Mouse (Mus musculus) midbrain, embryonic 16.5 days (tissue): ENCODE data around the gene D8Ertd738e. TPM values are rescaled to one million over a fixed set of nuclear protein-coding genes. Genes with fewer than 3 reads are reported as not detected.
A peak's percentile ranks its signal among the peaks of the same experiment; 100 is the strongest.

ENCODE experiments used
- ATAC-seq: fragments of 200-750 bp; cut with Nextera tagmentation; 2 replicates; pipeline ENCODE4 v1.8.0; 2017; ENCODE audit warnings: moderate TSS enrichment
- H3K27ac ChIP-seq: fragments of 300-500 bp; sonication (generic); 2 replicates; pipeline ENCODE4 v1.5.1; 2014; ENCODE audit warnings: mild to moderate bottlenecking, low read length, mixed read lengths
- H3K27me3 ChIP-seq: fragments of 300-500 bp; sonication (generic); 2 replicates; pipeline ENCODE4 v1.6.1; 2014; ENCODE audit warnings: low read depth, low read length, mixed read lengths; ENCODE audit not compliant: control insufficient read depth, insufficient read depth
- H3K36me3 ChIP-seq: fragments of 300-500 bp; sonication (generic); 2 replicates; pipeline ENCODE4 v1.6.1; 2014; ENCODE audit warnings: mild to moderate bottlenecking, low read length, moderate library complexity, mixed read lengths; ENCODE audit not compliant: control insufficient read depth, insufficient read depth
- H3K4me1 ChIP-seq: fragments of 300-500 bp; sonication (generic); 2 replicates; pipeline ENCODE4 v1.6.1; 2014; ENCODE audit warnings: mild to moderate bottlenecking, low read length, mixed read lengths; ENCODE audit not compliant: control insufficient read depth, insufficient read depth
- H3K4me2 ChIP-seq: fragments of 300-500 bp; sonication (generic); 2 replicates; pipeline ENCODE4 v1.6.1; 2014; ENCODE audit warnings: mild to moderate bottlenecking, low read length, mixed read lengths
- H3K4me3 ChIP-seq: fragments of 300-500 bp; sonication (generic); 2 replicates; pipeline ENCODE4 v1.5.1; 2014; ENCODE audit warnings: low read depth, mild to moderate bottlenecking, low read length, moderate library complexity, mixed read lengths
- H3K9ac ChIP-seq: fragments of 300-500 bp; sonication (generic); 2 replicates; pipeline ENCODE4 v1.6.1; 2014; ENCODE audit warnings: low read depth, low read length, mixed read lengths
- H3K9me3 ChIP-seq: fragments of 300-500 bp; sonication (generic); replicated peaks from 2 replicates; pipeline ENCODE4 v1.6.1; 2014; ENCODE audit warnings: mild to moderate bottlenecking, low read length, mixed read lengths; ENCODE audit not compliant: control insufficient read depth, poor library complexity, severe bottlenecking
- WGBS: fragments of 180-500 bp; shearing (Covaris S2); extraction: QIAGEN DNeasy Blood & Tissue Kit; methylation state at CpG from one replicate; pipeline ENCODE4 v1.1.7; 2014; 5-methylcytosine and 5-hydroxymethylcytosine counted together
- polyA plus RNA-seq: library from polyadenylated mRNA; unstranded; fragments of >200 nt; fragmentation: Nextera tagmentation; extraction: Ambion mirVana; gene quantifications from 2 replicates; pipeline ENCODE4 v1.2.1, GENCODE M21; 2015

D8Ertd738e gene
- polyA plus RNA-seq, 1 experiment from 2014 or later = 244 TPM

- H3K36me3 ChIP-seq = peaks cover 61% of the 10 kb centered on the region
- H3K4me3 ChIP-seq = no peak overlapping the region
- no peaks in the 10 kb centered on the region for H3K9me3 ChIP-seq
- H3K4me2 ChIP-seq = no peak overlapping the region
- WGBS = 77% methylated on average over 7 of the region's 7 CpGs
- no peaks in the 10 kb centered on the region for H3K27me3 ChIP-seq
- no peak overlapping the region for H3K27ac ChIP-seq
- H3K9ac ChIP-seq = no peak overlapping the region
- no peak for ATAC-seq
- H3K4me1 ChIP-seq = no peaks in the 10 kb centered on the region
These were observed 29.4 kb downstream of the D8Ertd738e start for GRCm38 (mm10) chr8:84220105-84220504.

GRCm38 (mm10) chr8:84218143-84218542 lies 31.4 kb downstream of the D8Ertd738e start:
- H3K27ac ChIP-seq = no peak overlapping the region
- H3K36me3 ChIP-seq = peaks cover 58% of the 10 kb centered on the region
- H3K9me3 ChIP-seq = no peaks in the 10 kb centered on the region
- no peaks in the 10 kb centered on the region for H3K4me1 ChIP-seq
- H3K9ac ChIP-seq = no peak overlapping the region
- H3K27me3 ChIP-seq = no peaks in the 10 kb centered on the region
- no peak overlapping the region for H3K4me2 ChIP-seq
- ATAC-seq = no peak
- no peak overlapping the region for H3K4me3 ChIP-seq
- WGBS = 95% methylated on average over 5 of the region's 5 CpGs

GRCm38 (mm10) chr8:84217206-84217605 lies 32.3 kb downstream of the D8Ertd738e start:
- H3K4me3 ChIP-seq = no peak overlapping the region
- H3K9me3 ChIP-seq = no peaks in the 10 kb centered on the region
- H3K36me3 ChIP-seq = peaks cover 57% of the 10 kb centered on the region

GRCm38 (mm10) chr8:84213277-84213676 lies 36.2 kb downstream of the D8Ertd738e start:
- peaks cover 46% of the 10 kb centered on the region for H3K36me3 ChIP-seq
- WGBS = 95% methylated on average over 4 of the region's 4 CpGs

More at GRCm38 (mm10) chr8:84217206-84217605, 32.3 kb downstream of the D8Ertd738e start:
- Histone ChIP-seq H3K4me2 (no peak overlapping the region), H3K9ac (no peak overlapping the region), H3K27me3 (no peaks in the 10 kb centered on the region), H3K4me1 (no peaks in the 10 kb centered on the region), H3K27ac (no peak overlapping the region)
- ATAC-seq = no peak
- 93% methylated on average over 11 of the region's 11 CpGs for WGBS

GRCm38 (mm10) chr8:84211881-84212563 lies 37.5 kb downstream of the D8Ertd738e start:
- H3K36me3 ChIP-seq = peaks cover 34% of the 10 kb centered on the region
- WGBS = 93% methylated on average over 31 of the region's 31 CpGs
- ATAC-seq = no peak

More at GRCm38 (mm10) chr8:84213277-84213676, 36.2 kb downstream of the D8Ertd738e start:
- H3K4me3 ChIP-seq = no peak overlapping the region
- H3K9ac ChIP-seq = no peak overlapping the region
- no peaks in the 10 kb centered on the region for H3K9me3 ChIP-seq
- peaks cover 9% of the 10 kb centered on the region for H3K4me1 ChIP-seq
- no peak overlapping the region for H3K27ac ChIP-seq
- no peak for ATAC-seq
- no peak overlapping the region for H3K4me2 ChIP-seq
- H3K27me3 ChIP-seq = no peaks in the 10 kb centered on the region

GRCm38 (mm10) chr8:84211202-84211601 lies 38.3 kb downstream of the D8Ertd738e start:
- 91% methylated on average over 3 of the region's 3 CpGs for WGBS
- no peak for ATAC-seq
- Histone ChIP-seq H3K36me3 (peaks cover 29% of the 10 kb centered on the region), H3K4me3 (no peak overlapping the region), H3K27ac (no peak overlapping the region), H3K9me3 (no peaks in the 10 kb centered on the region), H3K4me2 (no peak overlapping the region), H3K9ac (no peak overlapping the region), H3K27me3 (no peaks in the 10 kb centered on the region), H3K4me1 (peaks cover 10% of the 10 kb centered on the region)

More at GRCm38 (mm10) chr8:84211881-84212563, 37.5 kb downstream of the D8Ertd738e start:
- Histone ChIP-seq H3K27me3 (no peaks in the 10 kb centered on the region), H3K27ac (no peak overlapping the region), H3K4me3 (no peak overlapping the region), H3K4me1 (peaks cover 10% of the 10 kb centered on the region), H3K9me3 (no peaks in the 10 kb centered on the region), H3K4me2 (no peak overlapping the region), H3K9ac (no peak overlapping the region)

GRCm38 (mm10) chr8:84210167-84210791 lies 39.2 kb downstream of the D8Ertd738e start:
- no peak overlapping the region for H3K9ac ChIP-seq

GRCm38 (mm10) chr8:84208381-84209380 lies 40.8 kb downstream of the D8Ertd738e start:
- ATAC-seq = no peak
- no peaks in the 10 kb centered on the region for H3K9me3 ChIP-seq
- WGBS = 36% methylated on average over 17 of the region's 17 CpGs
- peaks cover 10% of the 10 kb centered on the region for H3K4me1 ChIP-seq
- H3K27ac ChIP-seq = 0 out of 2 replicates have a peak overlapping the region, but pooled peaks have one; percentile 50
- H3K4me2 ChIP-seq = no peak overlapping the region
- H3K4me3 ChIP-seq = no peak overlapping the region
- peak overlapping the region; percentile 25; the same call in 1 of the 2 replicates for H3K9ac ChIP-seq
- peaks cover 20% of the 10 kb centered on the region for H3K36me3 ChIP-seq
- H3K27me3 ChIP-seq = no peaks in the 10 kb centered on the region

More at GRCm38 (mm10) chr8:84210167-84210791, 39.2 kb downstream of the D8Ertd738e start:
- no peak overlapping the region for H3K27ac ChIP-seq
- H3K27me3 ChIP-seq = no peaks in the 10 kb centered on the region
- no peak for ATAC-seq
- H3K36me3 ChIP-seq = peaks cover 24% of the 10 kb centered on the region
- H3K4me3 ChIP-seq = no peak overlapping the region
- peak overlapping the region; percentile 17; the same call in 1 of the 2 replicates for H3K4me2 ChIP-seq
- peaks cover 10% of the 10 kb centered on the region for H3K4me1 ChIP-seq
- WGBS = 55% methylated on average over 33 of the region's 34 CpGs
- H3K9me3 ChIP-seq = no peaks in the 10 kb centered on the region
